In the genomic region with DNA sequence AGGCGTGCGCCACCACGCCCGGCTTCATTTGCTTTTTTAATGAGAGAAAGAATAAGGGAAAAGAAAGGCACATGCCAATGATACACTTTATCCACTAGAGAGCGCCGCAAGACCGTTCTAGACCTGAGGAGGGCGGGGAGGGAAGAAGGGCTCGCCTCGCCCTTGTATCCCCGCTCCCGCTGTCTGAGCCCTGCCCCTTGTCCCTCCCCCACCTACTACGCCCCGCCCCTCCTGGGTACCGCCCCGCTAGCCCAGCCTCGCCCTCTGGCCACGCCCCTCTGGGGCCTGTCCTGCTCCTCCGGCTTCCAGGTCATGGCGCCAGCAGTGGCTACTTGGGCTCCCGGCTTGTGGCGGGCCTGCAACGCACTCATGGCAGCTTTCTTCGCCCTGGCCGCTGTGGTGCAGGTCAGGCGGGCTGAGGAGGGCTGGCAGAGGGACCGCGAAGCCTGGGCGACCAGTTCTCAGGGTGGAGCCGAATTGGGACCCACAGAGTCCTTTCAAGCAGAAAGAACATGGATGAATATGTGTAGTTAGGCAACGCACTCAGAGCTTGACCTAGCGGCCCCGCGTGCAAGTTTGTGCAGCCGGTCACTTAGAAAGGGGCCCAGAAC, we compare ENCODE assay signal across 8 mouse cellular contexts. TPM values are rescaled to one million over a fixed set of nuclear protein-coding genes. Genes with fewer than 3 reads are reported as not detected.
DNase-seq lines count a peak whose midpoint lies in the region; ATAC-seq lines count a peak whose summit lies in the region.

A gene (plus strand): TSS at position 288 of the 611 bp plus-strand sequence.

- intact Hi-C loops in heart, postnatal 14 days (cut with DNase I): loop anchor here (1.0 kb wide), 4 partner anchors 27 to 76 kb away; a partner anchor contains a TSS

- H3K27ac ChIP-seq in forebrain, embryonic 14.5 days (ENCODE audit: low read depth, low read length): no peak within 1 kb of the TSS
- peak within 1 kb of the TSS; percentile 48; the same call in 1 of the 2 replicates for H3K27ac ChIP-seq in neural tube, embryonic 15.5 days (replicated peaks)

- peak within 1 kb of the TSS; percentile 56 for H3K4me2 ChIP-seq in forebrain, embryonic 14.5 days (ENCODE audit: low read length)
- peak within 1 kb of the TSS; percentile 80 for H3K4me2 ChIP-seq in neural tube, embryonic 15.5 days

- WGBS in forebrain, embryonic 14.5 days: under 1% methylated on average over 35 of the region's 35 CpGs
- 1% methylated on average over 35 of the region's 35 CpGs for WGBS in neural tube, embryonic 15.5 days

- H3K27me3 ChIP-seq in forebrain, embryonic 14.5 days (replicated peaks; ENCODE audit: control insufficient read depth, insufficient read depth, low read length): no peaks in the 10 kb centered on the region
- peaks cover 5% of the 10 kb centered on the region; the same call in 1 of the 2 replicates for H3K27me3 ChIP-seq in neural tube, embryonic 15.5 days (replicated peaks)

- H3K9ac ChIP-seq in forebrain, embryonic 14.5 days (ENCODE audit: low read length): peak within 1 kb of the TSS; percentile 47; the same call in 1 of the 2 replicates
- peak within 1 kb of the TSS; percentile 54 for H3K9ac ChIP-seq in neural tube, embryonic 15.5 days (replicated peaks)

- peak within 1 kb of the TSS; percentile 34 for H3K4me3 ChIP-seq in forebrain, embryonic 14.5 days (ENCODE audit: low read depth, low read length)
- peak within 1 kb of the TSS; percentile 49 for H3K4me3 ChIP-seq in neural tube, embryonic 15.5 days (replicated peaks)

- H3K36me3 ChIP-seq in forebrain, embryonic 14.5 days (ENCODE audit: control insufficient read depth, insufficient read depth, low read length): no peaks in the 10 kb centered on the region
- no peaks in the 10 kb centered on the region for H3K36me3 ChIP-seq in neural tube, embryonic 15.5 days

- peak; percentile 98 for DNase-seq in ES-CJ7 (ENCODE audit: low read depth, low spot score)
- DNase-seq in cerebellum, adult 11 months: peak; percentile 90
- DNase-seq in forebrain, embryonic 14.5 days (ENCODE audit: low spot score): peak; percentile 96
- DNase-seq in heart, postnatal 14 days: peak; percentile 95 to 96
- DNase-seq in layer of hippocampus, adult 11-12 months (ENCODE audit: low spot score): peak; percentile 86
- DNase-seq in lung, adult 18-20 months: peak; percentile 94 to 95
- peak; percentile 89 for DNase-seq in testis, postnatal 14 days (ENCODE audit: low spot score)

- H3K9me3 ChIP-seq in forebrain, embryonic 14.5 days (replicated peaks; ENCODE audit: control insufficient read depth, low read length): no peaks in the 10 kb centered on the region
- H3K9me3 ChIP-seq in neural tube, embryonic 15.5 days (replicated peaks): no peaks in the 10 kb centered on the region

- H3K4me1 ChIP-seq in forebrain, embryonic 14.5 days (ENCODE audit: control insufficient read depth, insufficient read depth, low read length): no peaks in the 10 kb centered on the region
- H3K4me1 ChIP-seq in neural tube, embryonic 15.5 days: peaks cover 27% of the 10 kb centered on the region

- ATAC-seq in forebrain, embryonic 14.5 days: peak; percentile 97
- peak; percentile 94 for ATAC-seq in neural tube, embryonic 15.5 days (ENCODE audit: low FRiP score)

RNA-seq across cellular contexts. Expression of the gene that starts here (rescaled TPM):
- 0.36 and 0.62 TPM in 2 replicates for polyA plus RNA-seq in forebrain, embryonic 14.5 days (2014; fragmentation: Nextera tagmentation; extraction: Ambion mirVana)
- 1 to 10 TPM; 1.3 to 1.4 TPM for total RNA-seq in heart, postnatal 14 days (2021)
- polyA plus RNA-seq in neural tube, embryonic 15.5 days (2015; fragmentation: Nextera tagmentation; extraction: Ambion mirVana): 0.51 and 0.59 TPM in 2 replicates

Comparison
In these comparisons a context has a peak if more than half of its experiments do, and no peak if none do; other contexts are left out.
1. Peak in DNase-seq, ATAC-seq, H3K4me3 ChIP-seq, H3K9ac ChIP-seq and H3K4me2 ChIP-seq in forebrain, embryonic 14.5 days; RNA of the gene not detected or under 1 TPM.
2. Peak in ATAC-seq, H3K4me3 ChIP-seq, H3K27ac ChIP-seq, H3K9ac ChIP-seq and H3K4me2 ChIP-seq in neural tube, embryonic 15.5 days; RNA of the gene not detected or under 1 TPM.